Comparison of ENCODE assay signal across 8 mouse cellular contexts in the genomic region with DNA sequence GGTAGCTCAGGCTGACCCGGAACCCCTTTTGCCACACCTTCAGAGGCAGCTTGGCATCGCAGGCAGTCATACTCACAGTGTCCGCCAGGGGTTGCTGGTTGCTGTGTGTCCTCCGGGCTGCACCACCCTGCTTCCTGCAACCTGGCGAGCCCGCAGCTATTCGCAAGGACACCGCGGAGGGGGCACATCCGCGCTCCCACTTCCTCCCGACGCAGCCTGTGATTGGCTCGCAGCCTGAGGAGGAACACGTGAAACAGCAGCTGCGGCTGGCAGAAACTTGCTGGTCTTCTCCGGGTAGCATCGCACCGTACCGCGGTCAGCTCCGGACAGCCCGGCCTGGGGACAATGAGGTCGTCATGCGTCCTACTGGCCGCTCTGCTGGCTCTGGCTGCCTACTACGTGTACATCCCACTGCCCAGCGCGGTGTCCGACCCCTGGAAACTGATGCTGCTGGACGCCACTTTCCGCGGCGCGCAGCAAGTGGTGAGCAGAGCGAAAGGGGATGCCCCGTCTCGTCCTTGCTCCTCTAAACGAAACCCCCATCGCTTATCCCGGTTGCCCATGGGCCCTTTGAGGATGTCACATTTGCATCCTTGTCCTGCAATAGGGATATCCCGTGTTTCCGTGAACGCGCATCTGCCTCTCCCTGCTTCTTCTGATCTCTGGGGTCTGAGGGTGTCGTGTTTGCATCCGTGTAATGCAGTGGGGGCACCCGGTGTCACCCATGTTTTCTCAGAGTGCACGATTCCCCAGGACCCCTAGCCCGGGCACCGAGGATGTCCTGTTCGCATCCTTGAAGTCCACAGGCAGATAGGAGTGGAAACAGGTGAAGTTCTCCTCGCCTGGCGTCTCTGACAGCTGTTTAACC. TPM values are rescaled to one million over a fixed set of nuclear protein-coding genes. Genes with fewer than 3 reads are reported as not detected.
DNase-seq lines count a peak whose midpoint lies in the region; ATAC-seq and TF ChIP-seq lines count a peak whose summit lies in the region.

TSS of gene Nceh1 (plus strand) at position 233 of the 868 bp plus-strand sequence.

- no peaks in the 10 kb centered on the region for H3K36me3 ChIP-seq in forebrain, embryonic 15.5 days

- H3K4me3 ChIP-seq in forebrain, embryonic 15.5 days: peak within 1 kb of the TSS; percentile 88
- peak within 1 kb of the TSS; percentile 76 for H3K4me3 ChIP-seq in lung, adult 2 months (replicated peaks; ENCODE audit: extremely low read depth, low read depth, low read length)

- intact Hi-C loops in heart, postnatal 25 days (cut with DNase I): loop anchor here (1.0 to 5.0 kb wide), 2 partner anchors 54 to 154 kb away; no protein-coding TSS in a partner anchor

- peak; percentile 57; the same call in 1 of the 2 replicates for TF ChIP-seq POLR2A in lung, adult 2 months (IDR thresholded peaks at IDR 0.05; ENCODE audit: borderline replicate concordance, extremely low read depth, low read depth, low read length)

- peak; percentile 96 for TF ChIP-seq CTCF in lung, adult 2 months (IDR thresholded peaks at IDR 0.05; ENCODE audit: insufficient read depth, low read length)

- H3K4me2 ChIP-seq in forebrain, embryonic 15.5 days (replicated peaks): peak within 1 kb of the TSS; percentile 99

- DNase-seq in ES-CJ7 (ENCODE audit: low read depth, low spot score): peak; percentile 94
- peak; percentile 94 for DNase-seq in cerebellum, adult 11 months
- peak; percentile 88 for DNase-seq in heart, postnatal 25 days (ENCODE audit: low spot score)
- peak; percentile 94 to 97 for DNase-seq in layer of hippocampus, adult 18-20 months (ENCODE audit: low spot score in 2 of 2)
- DNase-seq in lung, adult 2 months: peak; percentile 92
- DNase-seq in thymus, adult 18-20 months: peak; percentile 95 to 96

- H3K27me3 ChIP-seq in forebrain, embryonic 15.5 days: no peaks in the 10 kb centered on the region

- peak; percentile 98 for ATAC-seq in forebrain, embryonic 15.5 days (replicated peaks)
- ATAC-seq in neutrophil, adult 5-6 weeks (ENCODE audit: extremely low read depth, insufficient number of reproducible peaks, low FRiP score, poor library complexity, severe bottlenecking): peak; percentile 99

- H3K27ac ChIP-seq in forebrain, embryonic 15.5 days (replicated peaks): no peak within 1 kb of the TSS

- peaks cover 11% of the 10 kb centered on the region; the same call in 1 of the 2 replicates for H3K4me1 ChIP-seq in forebrain, embryonic 15.5 days
- H3K4me1 ChIP-seq in lung, adult 2 months (ENCODE audit: control insufficient read depth, insufficient read depth, low read length): no peaks in the 10 kb centered on the region

- WGBS in forebrain, embryonic 15.5 days: under 1% methylated on average over 54 of the region's 54 CpGs
- WGBS in lung, adult 2 months: 1% methylated on average over 54 of the region's 54 CpGs

- H3K9ac ChIP-seq in forebrain, embryonic 15.5 days (replicated peaks): peak within 1 kb of the TSS; percentile 58

- no peaks in the 10 kb centered on the region for H3K9me3 ChIP-seq in forebrain, embryonic 15.5 days

RNA-seq across cellular contexts. Expression of gene Nceh1, which starts in this region (rescaled TPM):
- polyA plus RNA-seq in forebrain, embryonic 15.5 days (2015; fragmentation: Nextera tagmentation; extraction: Ambion mirVana): 6.9 and 7.2 TPM in 2 replicates
- total RNA-seq in heart, postnatal 25 days (2021): 100 to 1,000 TPM; 172 to 189 TPM
- 100 to 1,000 TPM; 108 to 114 TPM for total RNA-seq in layer of hippocampus, adult 18-20 months (2021)
- 92.6 and 112 TPM in 2 replicates for polyA plus RNA-seq in lung, adult 2 months (2012; rRNA removed)
- total RNA-seq in neutrophil, adult 5-6 weeks (2017): 11.0 and 13.2 TPM in 2 replicates

Comparison
In these comparisons a context has a peak if more than half of its experiments do, and no peak if none do; other contexts are left out.
1. RNA of gene Nceh1 (polyA plus RNA-seq): 92.6 to 112 TPM in lung, adult 2 months; 6.9 to 7.2 TPM in forebrain, embryonic 15.5 days; every median in the first group is over 10 times any median in the second.
2. Peak in every context shown above with its lines, with median percentiles within 50 percentile points of each other: DNase-seq.